Mouse (Mus musculus): ENCODE measurements around the gene A030005K14Rik.

Gene A030005K14Rik

DNA sequence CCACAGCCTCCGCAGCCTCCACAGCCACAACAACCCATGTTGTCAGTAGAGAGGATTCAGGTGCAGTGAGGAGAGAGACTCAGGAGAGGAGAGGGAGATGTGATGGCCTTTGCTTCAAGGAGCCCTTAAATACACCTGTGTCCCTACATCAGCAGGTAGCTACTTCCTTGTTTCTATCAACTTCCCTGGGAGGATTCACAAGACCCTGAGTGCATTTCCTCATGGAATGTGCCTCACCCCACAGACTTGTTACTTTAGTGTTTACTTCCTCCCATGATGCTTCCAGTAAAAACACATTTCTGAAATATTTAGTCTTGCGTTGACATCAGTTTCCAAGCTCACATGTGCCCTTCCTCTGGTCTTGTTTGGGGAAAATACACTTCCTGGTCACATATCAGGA is 16.8 kb downstream of the A030005K14Rik start, which contains the start of gene Krtap28-10:
Gene Krtap28-10, minus strand, starts transcription at position 101 of the 400 bp plus-strand sequence.
- CTCF ChIA-PET, result no interaction called here
- POLR2A ChIA-PET, result no interaction called here

DNA sequence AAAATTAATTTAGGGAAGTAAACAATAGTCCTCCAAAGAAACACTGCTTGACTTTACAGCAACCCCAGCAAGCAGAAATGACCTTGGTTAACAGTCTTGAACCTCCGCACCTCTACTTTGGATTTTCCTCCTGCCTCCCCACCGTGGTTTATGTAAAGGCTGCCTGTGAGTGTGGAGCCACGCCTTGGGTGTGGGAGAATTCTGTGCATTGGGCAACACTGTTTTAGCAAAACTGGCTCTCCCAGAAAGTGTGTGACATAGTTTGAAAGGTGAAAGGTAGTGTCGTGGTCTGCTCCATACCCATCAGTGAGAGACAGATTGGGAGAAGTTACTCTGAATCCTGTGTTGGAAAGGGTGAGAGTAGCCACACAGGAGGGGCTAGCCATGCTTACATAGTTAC is 20.1 kb downstream of the A030005K14Rik start:
- ChIA-PET POLR2A (interaction anchor here in 3 of 4 experiments (0.6 to 1.4 kb wide), 3 partner anchors 10 to 748 kb away, joined by 4 to 5 read pairs (median 4); partner anchors contain the start of gene Irs1 (in 1 of the 3)), CTCF (interaction anchor here in 1 of 4 experiments (1.2 kb wide), 1 partner anchor 26 kb away, joined by 3 read pairs; no protein-coding TSS in a partner anchor)

DNA sequence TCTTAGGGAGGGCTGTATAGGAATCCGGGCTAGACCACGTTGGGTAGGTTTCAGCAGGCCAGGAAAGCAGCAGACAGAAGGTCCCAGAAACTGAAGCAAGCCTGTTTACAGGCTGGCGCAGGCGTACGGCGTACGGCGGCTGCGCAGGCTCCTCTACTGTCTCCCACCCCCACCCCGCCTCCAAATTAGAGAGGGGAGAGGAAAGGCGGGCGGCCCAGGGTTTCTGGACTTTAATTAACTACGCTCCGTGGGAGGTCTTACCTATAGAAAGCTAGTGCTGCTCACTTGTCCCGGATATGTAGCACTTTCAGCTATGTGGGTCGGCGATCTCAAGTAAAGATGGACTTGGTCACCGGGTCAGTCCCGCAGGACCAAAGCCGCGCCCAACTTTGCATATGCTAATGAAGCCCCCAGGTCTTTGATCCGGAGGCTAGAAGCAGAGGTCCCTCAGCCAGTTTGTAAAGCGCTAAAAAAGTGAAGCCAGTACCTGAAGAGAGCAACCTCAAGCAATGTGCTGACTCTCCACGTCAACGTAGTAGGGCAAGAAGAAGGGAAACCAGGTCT is 21.0 kb downstream of the A030005K14Rik start, which contains the start of gene Slc19a3:
Gene Slc19a3, minus strand, starts transcription at position 340 of the 564 bp plus-strand sequence.
- ChIA-PET CTCF (interaction anchor here in 3 of 4 experiments (0.6 to 1.2 kb wide), 3 partner anchors 27 to 604 kb away, joined by 3 read pairs; no protein-coding TSS in a partner anchor), POLR2A (interaction anchor here in 3 of 4 experiments (0.6 to 1.4 kb wide), 7 partner anchors 10 to 747 kb away, joined by 3 to 4 read pairs (median 3); partner anchors contain the start of gene Irs1 (in 1 of the 3))

DNA sequence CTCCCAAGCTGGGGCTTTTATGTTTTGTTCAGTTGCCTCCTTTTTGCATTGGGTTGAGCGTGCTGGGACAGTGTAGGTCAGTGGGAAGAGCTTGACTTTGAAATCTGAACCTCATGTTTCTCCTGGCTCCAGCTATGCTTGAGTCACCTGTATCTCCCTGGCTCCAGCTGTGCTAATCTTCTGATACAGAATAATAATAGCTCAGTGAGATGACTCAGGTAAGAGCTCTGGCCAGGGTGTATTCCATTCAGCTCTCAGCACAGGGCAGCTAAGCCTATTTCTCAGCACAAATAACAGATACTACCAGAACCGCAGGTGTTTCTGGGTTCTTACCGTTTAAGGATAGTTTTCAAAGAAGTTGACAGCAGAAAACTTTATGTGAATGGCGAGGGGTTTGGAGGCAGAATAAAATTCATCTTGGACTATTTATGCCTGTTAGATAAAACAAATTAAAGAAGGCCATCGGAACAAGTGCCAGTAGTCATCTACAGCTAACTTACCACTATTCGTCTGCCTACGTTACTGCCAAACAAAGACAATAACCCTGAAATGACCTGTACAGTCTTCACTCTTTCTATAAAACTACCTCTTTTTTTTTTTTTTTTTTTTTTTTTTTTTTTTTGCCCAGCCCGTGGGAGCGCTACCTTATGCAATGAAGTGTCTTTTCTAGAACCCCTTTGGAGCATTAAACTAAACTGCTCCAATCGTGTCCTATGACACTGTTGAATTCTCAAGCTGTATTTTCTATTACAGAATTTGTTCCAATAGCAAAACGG is 22.1 kb downstream of the A030005K14Rik start:
- ChIA-PET POLR2A (interaction anchor here in 2 of 4 experiments (0.6 to 1.3 kb wide), 4 partner anchors 13 to 678 kb away, joined by 3 to 5 read pairs (median 3); no protein-coding TSS in a partner anchor), CTCF (no interaction called here)

DNA sequence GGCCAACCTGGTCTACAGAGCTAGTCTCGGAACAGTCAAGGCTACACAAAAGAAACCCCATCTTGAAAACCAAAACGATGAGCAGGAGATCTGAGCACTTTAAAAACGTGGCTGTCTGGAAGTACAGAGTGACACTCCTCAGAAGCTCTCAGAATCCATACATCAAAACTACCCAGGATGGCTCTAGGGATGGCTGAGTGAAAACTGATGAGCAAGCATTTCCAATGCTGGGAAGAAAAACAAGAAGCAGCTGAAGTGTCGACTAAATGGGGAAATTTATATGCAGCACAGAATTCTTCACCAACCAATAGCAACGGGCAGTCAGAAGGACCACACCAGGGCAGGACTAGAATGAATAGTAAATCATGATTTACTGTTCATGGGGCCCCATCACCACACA is 24.7 kb downstream of the A030005K14Rik start:
- POLR2A ChIA-PET, result interaction anchor here in 2 of 4 experiments (1.4 to 1.5 kb wide), 2 partner anchors 10 to 14 kb away, joined by 3 to 4 read pairs; partner anchors contain the start of gene Gm47969 (in 1 of the 2)
- CTCF ChIA-PET, result interaction anchor here in 1 of 4 experiments (1.0 kb wide), 1 partner anchor 31 kb away, joined by 4 read pairs; no protein-coding TSS in a partner anchor

DNA sequence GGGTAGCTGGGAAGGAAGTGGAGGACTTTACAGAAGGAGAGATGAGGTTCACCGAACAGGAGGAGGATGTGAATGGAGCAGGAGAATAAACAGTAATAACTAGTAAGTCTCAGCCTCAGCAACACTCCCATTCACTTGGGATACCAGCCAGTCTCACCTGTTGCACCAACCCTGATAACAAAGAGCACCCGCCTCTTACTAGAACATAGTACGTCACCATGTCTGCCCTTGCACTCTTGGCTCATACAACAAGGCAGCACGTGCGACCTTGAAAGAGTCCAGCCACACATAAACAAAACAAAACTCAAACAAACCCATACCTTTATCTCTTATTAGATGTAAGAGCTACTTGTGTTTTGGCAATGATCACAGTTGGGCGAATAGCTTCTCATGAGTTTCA is 26.7 kb downstream of the A030005K14Rik start:
- POLR2A ChIA-PET, result no interaction called here

DNA sequence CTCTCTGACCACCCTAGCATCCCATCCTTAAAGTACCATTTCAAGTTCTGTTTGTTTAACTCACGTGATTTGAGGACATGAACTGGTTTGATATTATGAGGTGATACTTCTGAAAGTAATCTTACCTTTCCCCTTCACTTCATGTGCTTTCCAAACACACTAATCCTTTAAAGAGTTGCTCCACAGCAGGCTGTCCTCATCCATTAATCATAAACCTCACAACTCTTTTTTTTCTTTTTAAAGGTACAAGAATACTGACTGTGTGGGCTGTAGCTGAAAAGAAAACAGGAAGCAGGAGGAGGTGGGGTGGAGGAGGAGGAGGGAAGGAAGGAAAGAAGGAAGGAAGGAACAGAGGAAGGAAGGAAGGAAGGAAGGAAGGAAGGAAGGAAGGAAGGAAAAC is 27.2 kb downstream of the A030005K14Rik start:
- ChIA-PET POLR2A (no interaction called here), CTCF (no interaction called here)

More for the DNA sequence above, 26.7 kb downstream of the A030005K14Rik start:
- CTCF ChIA-PET, result no interaction called here

DNA sequence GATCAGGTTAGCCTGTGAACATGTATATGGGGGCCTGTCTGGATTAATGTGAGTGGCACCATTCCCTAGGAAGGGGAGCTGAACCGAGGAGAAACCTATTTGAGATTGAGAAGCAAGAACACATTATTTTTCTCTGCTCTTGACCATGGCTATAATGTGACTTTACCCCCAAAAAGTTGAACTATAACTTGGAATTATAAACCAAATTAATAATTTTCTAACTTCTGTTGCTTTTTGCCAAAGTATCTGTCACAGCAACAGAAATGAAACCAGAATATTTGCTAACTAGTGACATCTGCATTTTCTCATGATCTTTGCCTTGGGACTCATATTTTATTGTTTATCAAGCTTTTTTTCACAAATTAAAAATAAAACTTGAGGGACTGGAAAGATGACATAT is 42.6 kb downstream of the A030005K14Rik start:
- ChIA-PET POLR2A (interaction anchor here in 1 of 4 experiments (0.6 to 0.9 kb wide), 2 partner anchors 11 kb away, joined by 4 read pairs; no protein-coding TSS in a partner anchor), CTCF (no interaction called here)

DNA sequence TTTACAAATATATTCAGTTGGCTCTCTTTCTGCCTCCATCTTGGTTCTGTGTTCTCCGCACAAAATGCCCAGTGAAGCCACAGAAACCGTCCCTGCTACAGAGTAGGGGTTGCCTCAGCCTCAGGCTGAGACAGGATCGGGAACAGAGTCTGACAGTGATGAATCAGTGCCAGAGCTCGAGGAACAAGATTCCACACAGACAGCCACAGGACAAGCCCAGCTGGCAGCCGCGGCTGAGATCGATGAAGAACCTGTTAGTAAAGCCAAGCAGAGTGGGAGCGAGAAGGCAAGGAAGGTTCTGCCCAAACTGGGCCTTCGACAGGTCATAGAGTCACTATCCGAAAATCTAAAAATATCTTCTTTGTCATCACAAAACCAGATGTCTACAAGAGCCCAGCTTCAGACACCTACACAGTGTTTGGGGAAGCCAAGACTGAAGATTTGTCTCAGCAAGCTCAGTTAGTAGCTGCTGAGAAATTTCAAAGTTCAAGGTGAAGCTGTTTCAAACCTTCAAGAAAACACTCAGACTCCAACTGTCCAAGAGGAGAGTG is 43.8 kb downstream of the A030005K14Rik start:
- ChIA-PET POLR2A (interaction anchor here in 1 of 4 experiments (0.6 kb wide), 1 partner anchor 31 kb away, joined by 3 read pairs; no protein-coding TSS in a partner anchor), CTCF (no interaction called here)

DNA sequence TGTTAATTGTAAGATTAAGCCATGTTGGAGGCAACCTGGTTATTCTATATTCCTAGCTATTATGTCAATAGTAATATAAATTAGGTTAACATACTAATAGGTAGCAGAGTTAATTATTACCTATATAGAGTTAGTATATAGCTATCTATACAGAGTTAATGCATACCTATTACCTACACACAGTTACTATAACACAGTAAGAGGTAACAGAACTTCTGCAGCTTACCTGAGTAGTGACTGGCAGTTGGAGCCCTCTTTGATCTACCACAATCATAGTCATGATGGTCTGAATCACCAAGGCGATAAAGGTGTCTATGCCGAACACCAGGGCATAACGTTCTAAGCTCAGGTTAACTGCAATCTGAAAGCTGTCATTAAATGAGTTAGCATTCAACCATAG is 44.7 kb downstream of the A030005K14Rik start:
- ChIA-PET POLR2A (no interaction called here), CTCF (no interaction called here)
